Mouse (Mus musculus): ENCODE measurements at regions not wholly inside any gene's neighbourhood (a gene's known extent, or its start where the extent isn't known, plus 50 kb on each side); places are given as distances from the start of the nearest gene placed in this dataset.

- no peak for TF ChIP-seq CTCF (IDR thresholded peaks at IDR 0.05; ENCODE audit: borderline replicate concordance, extremely low read depth, insufficient read depth, insufficient read length)
- no peak for TF ChIP-seq POLR2A (IDR thresholded peaks at IDR 0.05; ENCODE audit: borderline replicate concordance, extremely low read depth, insufficient read depth, insufficient read length, poor library complexity, severe bottlenecking)
Observed at GRCm38 (mm10) chr8:49017741-49018140, 174.0 kb upstream of the Tenm3 start.
